In the genomic region with DNA sequence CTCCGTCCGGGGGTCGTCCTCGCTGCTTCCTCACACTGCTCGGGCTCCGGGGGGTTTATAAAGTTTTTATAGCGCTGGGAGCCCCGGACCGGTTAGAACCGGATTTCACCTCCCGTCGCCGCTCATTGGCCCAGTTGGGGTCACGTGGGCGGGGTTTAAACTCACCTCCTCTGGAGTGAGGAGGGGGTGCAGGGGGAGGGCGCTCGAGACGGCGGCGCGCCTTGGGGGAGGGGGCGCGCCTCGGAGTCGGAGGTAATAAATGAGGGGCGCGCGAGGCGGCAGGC, we compare ENCODE assay signal across 8 mouse cellular contexts. TPM values are rescaled to one million over a fixed set of nuclear protein-coding genes. Genes with fewer than 3 reads are reported as not detected.
DNase-seq lines count a peak whose midpoint lies in the region; ATAC-seq and TF ChIP-seq lines count a peak whose summit lies in the region.

No protein-coding gene starts in this region.

- TF ChIP-seq RAD21 in CH12.LX (IDR thresholded peaks at IDR 0.05; ENCODE audit: low read depth, low read length) = no peak

- no peak for TF ChIP-seq CTCF in CH12.LX (conservative IDR thresholded peaks at IDR 0.05 in 1 of 2, IDR thresholded peaks at IDR 0.05 in 1 of 2; ENCODE audit: low read depth in 2 of 2, low read length in 2 of 2)

- peak overlapping the region; percentile 100 for H3K9ac ChIP-seq in CH12.LX (ENCODE audit: insufficient read depth, low read depth)
- H3K9ac ChIP-seq in heart, embryonic 15.5 days = peak overlapping the region; percentile 95
- H3K9ac ChIP-seq in liver, embryonic 13.5 days = peak overlapping the region; percentile 99
- H3K9ac ChIP-seq in stomach, embryonic 15.5 days = peak overlapping the region; percentile 92

- in situ Hi-C loops in CH12.LX (cut with MboI; ENCODE audit: low pct_ligation_motif_present, low pct_unique_long_range_greater_than_20kb, low sequenced_read_pairs) = no loop called here

- dilution Hi-C loops in CH12.LX (cut with MboI; ENCODE audit: extremely low pct_ligation_motif_present, extremely low pct_unique_long_range_greater_than_20kb, low sequenced_read_pairs) = no loop called here

- peak overlapping the region; percentile 42 for H3K4me2 ChIP-seq in CH12.LX (ENCODE audit: insufficient read depth, low read depth, poor library complexity, severe bottlenecking)
- peak overlapping the region; percentile 88 for H3K4me2 ChIP-seq in heart, embryonic 15.5 days
- H3K4me2 ChIP-seq in liver, embryonic 13.5 days = peak overlapping the region; percentile 99
- peak overlapping the region; percentile 97 for H3K4me2 ChIP-seq in stomach, embryonic 15.5 days

- ATAC-seq in heart, embryonic 15.5 days (replicated peaks; ENCODE audit: insufficient number of reproducible peaks, insufficient read depth, low FRiP score, low read depth) = peak; percentile 89
- peak; percentile 67 for ATAC-seq in liver, embryonic 13.5 days (ENCODE audit: low read depth)
- ATAC-seq in stomach, embryonic 15.5 days (ENCODE audit: insufficient read depth, low FRiP score, low read depth) = peak; percentile 84

- TF ChIP-seq EP300 in CH12.LX (IDR thresholded peaks at IDR 0.05; ENCODE audit: low read length) = no peak

- TF ChIP-seq POLR2A in CH12.LX (IDR thresholded peaks at IDR 0.05; ENCODE audit: low read depth, low read length) = peak; percentile 71; the same call in 1 of the 2 replicates

- peaks cover 29 to 65% of the 10 kb centered on the region in 2 experiments for H3K36me3 ChIP-seq in CH12.LX (replicated peaks in 1 of 2; ENCODE audit: control insufficient read depth in 1 of 2, insufficient read depth in 1 of 2, low read length in 1 of 2)
- H3K36me3 ChIP-seq in forebrain, embryonic 10.5 days (replicated peaks) = peaks cover 68% of the 10 kb centered on the region
- H3K36me3 ChIP-seq in heart, embryonic 15.5 days = peaks cover 37% of the 10 kb centered on the region
- H3K36me3 ChIP-seq in liver, embryonic 13.5 days = peaks cover 54% of the 10 kb centered on the region
- peaks cover 22% of the 10 kb centered on the region for H3K36me3 ChIP-seq in stomach, embryonic 15.5 days

- H3K27ac ChIP-seq in CH12.LX (ENCODE audit: insufficient read depth, low read depth) = peak overlapping the region; percentile 93
- peak overlapping the region; percentile 100 for H3K27ac ChIP-seq in forebrain, embryonic 10.5 days
- H3K27ac ChIP-seq in heart, embryonic 15.5 days = peak overlapping the region; percentile 99
- H3K27ac ChIP-seq in liver, embryonic 13.5 days = peak overlapping the region; percentile 98
- peak overlapping the region; percentile 100 for H3K27ac ChIP-seq in stomach, embryonic 15.5 days

- peaks cover 9% of the 10 kb centered on the region for H3K79me2 ChIP-seq in CH12.LX (replicated peaks; ENCODE audit: control insufficient read depth, extremely low read depth, insufficient read depth, poor library complexity, severe bottlenecking)

- H3K4me1 ChIP-seq in CH12.LX (ENCODE audit: control insufficient read depth in 1 of 2, insufficient read depth in 2 of 2) = peaks cover 0 to 35% of the 10 kb centered on the region in 2 experiments; a peak in 3 of 4 replicates
- peaks cover 55% of the 10 kb centered on the region for H3K4me1 ChIP-seq in forebrain, embryonic 10.5 days
- H3K4me1 ChIP-seq in heart, embryonic 15.5 days (replicated peaks) = peaks cover 29% of the 10 kb centered on the region
- peaks cover 48% of the 10 kb centered on the region for H3K4me1 ChIP-seq in liver, embryonic 13.5 days (replicated peaks)
- H3K4me1 ChIP-seq in stomach, embryonic 15.5 days = peaks cover 17% of the 10 kb centered on the region

- no peaks in the 10 kb centered on the region for H3K27me3 ChIP-seq in CH12.LX (replicated peaks)
- H3K27me3 ChIP-seq in forebrain, embryonic 10.5 days (ENCODE audit: poor library complexity, severe bottlenecking) = no peaks in the 10 kb centered on the region
- H3K27me3 ChIP-seq in heart, embryonic 15.5 days = no peaks in the 10 kb centered on the region
- H3K27me3 ChIP-seq in liver, embryonic 13.5 days = no peaks in the 10 kb centered on the region
- no peaks in the 10 kb centered on the region for H3K27me3 ChIP-seq in stomach, embryonic 15.5 days (replicated peaks)

- DNase-seq in CH12.LX (ENCODE audit: extremely low read depth) = peak; percentile 93
- peak; percentile 90 for DNase-seq in c-Kit-positive CD71-negative TER-119-negative erythroid progenitor cells, embryonic 14.5 days (ENCODE audit: low read depth)
- peak; percentile 95 for DNase-seq in forebrain, embryonic 10.5 days (ENCODE audit: extremely low spot score, low spot score)
- peak; percentile 95 to 96 for DNase-seq in kidney, postnatal 25 days
- peak; percentile 83 for DNase-seq in liver, embryonic 13.5 days
- peak; percentile 77 to 86 for DNase-seq in natural killer cell, adult 2 months (ENCODE audit: low spot score in 2 of 2)

- H3K9me3 ChIP-seq in CH12.LX (replicated peaks; ENCODE audit: low read length) = no peaks in the 10 kb centered on the region
- no peaks in the 10 kb centered on the region for H3K9me3 ChIP-seq in forebrain, embryonic 10.5 days
- no peaks in the 10 kb centered on the region for H3K9me3 ChIP-seq in heart, embryonic 15.5 days (replicated peaks)
- H3K9me3 ChIP-seq in liver, embryonic 13.5 days (replicated peaks) = no peaks in the 10 kb centered on the region
- no peaks in the 10 kb centered on the region for H3K9me3 ChIP-seq in stomach, embryonic 15.5 days

- under 1% methylated on average over 29 of the region's 29 CpGs for WGBS in forebrain, embryonic 10.5 days
- under 1% methylated on average over 29 of the region's 29 CpGs for WGBS in heart, embryonic 15.5 days
- under 1% methylated on average over 29 of the region's 29 CpGs for WGBS in liver, embryonic 13.5 days (ENCODE audit: insufficient replicate concordance)
- under 1% methylated on average over 29 of the region's 29 CpGs for WGBS in stomach, embryonic 15.5 days

- H3K4me3 ChIP-seq in CH12.LX (replicated peaks in 1 of 3; ENCODE audit: low read depth in 2 of 3, low read length in 2 of 3, poor library complexity in 1 of 3) = peak overlapping the region; percentile 50 to 97 (median 70)
- peak overlapping the region; percentile 87 for H3K4me3 ChIP-seq in forebrain, embryonic 10.5 days
- H3K4me3 ChIP-seq in heart, embryonic 15.5 days = peak overlapping the region; percentile 79
- H3K4me3 ChIP-seq in liver, embryonic 13.5 days (replicated peaks) = peak overlapping the region; percentile 85
- H3K4me3 ChIP-seq in stomach, embryonic 15.5 days (replicated peaks) = peak overlapping the region; percentile 75

TF ChIP-seq in CH12.LX, 34 proteins besides CTCF, POLR2A, EP300 and RAD21 (continues in another document):
- no peak for TF ChIP-seq POLR2AphosphoS2 (IDR thresholded peaks at IDR 0.05; ENCODE audit: low read depth, low read length)
- TF ChIP-seq USF2 (conservative IDR thresholded peaks at IDR 0.05; ENCODE audit: low read depth, low read length) = peak; percentile 89
- TF ChIP-seq MAZ (IDR thresholded peaks at IDR 0.05; ENCODE audit: low read depth, low read length) = peak; percentile 51; the same call in 1 of the 2 replicates
- no peak for TF ChIP-seq NRF1 (IDR thresholded peaks at IDR 0.05; ENCODE audit: low read depth, low read length)
- peak; percentile 49; the same call in 1 of the 2 replicates for TF ChIP-seq MXI1 (IDR thresholded peaks at IDR 0.05; ENCODE audit: low read depth, low read length)
- TF ChIP-seq SIN3A (IDR thresholded peaks at IDR 0.05; ENCODE audit: low read length) = no peak; the same call in 1 of the 2 replicates
- 0 out of 2 replicates have a peak, but pooled peaks have one; percentile 7 for TF ChIP-seq TCF12 (IDR thresholded peaks at IDR 0.05; ENCODE audit: low read depth, low read length)
- TF ChIP-seq ZMIZ1 (IDR thresholded peaks at IDR 0.05; ENCODE audit: low read depth, low read length) = peak; percentile 70
- no peak; the same call in 1 of the 2 replicates for TF ChIP-seq NELFE (IDR thresholded peaks at IDR 0.05; ENCODE audit: low read depth, low read length)
- TF ChIP-seq BHLHE40 (IDR thresholded peaks at IDR 0.05; ENCODE audit: low read depth, low read length) = peak; percentile 11; the same call in 1 of the 2 replicates
- TF ChIP-seq CHD2 (IDR thresholded peaks at IDR 0.05; ENCODE audit: low read length) = peak; percentile 51
- 0 out of 2 replicates have a peak, but pooled peaks have one; percentile 52 for TF ChIP-seq TBP (conservative IDR thresholded peaks at IDR 0.05; ENCODE audit: low read depth, low read length)
- no peak for TF ChIP-seq ZNF384 (IDR thresholded peaks at IDR 0.05; ENCODE audit: low read depth, low read length)
- TF ChIP-seq RCOR1 (conservative IDR thresholded peaks at IDR 0.05; ENCODE audit: low read depth, low read length) = no peak
- TF ChIP-seq ZC3H11A (IDR thresholded peaks at IDR 0.05; ENCODE audit: low read depth, low read length) = no peak

RNA-seq across cellular contexts. Expression of a gene that starts 0.6 kb away (rescaled TPM):
- 157 and 196 TPM in 2 replicates for total RNA-seq in CH12.LX (2012; rRNA removed)
- total RNA-seq in CH12.LX (2014; rRNA removed) = 161 and 168 TPM in 2 replicates
- polyA plus RNA-seq in CH12.LX (2012; ENCODE audit: insufficient read length, low read depth) = 195 and 299 TPM in 2 replicates
- 3,760 and 3,774 TPM in 2 replicates for polyA plus RNA-seq in forebrain, embryonic 10.5 days (2016; fragmentation: Nextera tagmentation; extraction: Ambion mirVana)
- polyA plus RNA-seq in heart, embryonic 15.5 days (2015; fragmentation: Nextera tagmentation; extraction: Ambion mirVana) = 1,322 and 1,413 TPM in 2 replicates
- 779 and 917 TPM in 2 replicates for polyA plus RNA-seq in liver, embryonic 13.5 days (2015; fragmentation: Nextera tagmentation; extraction: Ambion mirVana)
- 1,858 and 2,056 TPM in 2 replicates for polyA plus RNA-seq in stomach, embryonic 15.5 days (2015; fragmentation: Nextera tagmentation; extraction: Ambion mirVana)

RNA-seq across cellular contexts. Expression of a gene that starts 32.9 kb away (rescaled TPM):
- 26.0 and 29.4 TPM in 2 replicates for total RNA-seq in CH12.LX (2012; rRNA removed)
- 12.9 TPM in 2 replicates for total RNA-seq in CH12.LX (2014; rRNA removed)
- polyA plus RNA-seq in CH12.LX (2012; ENCODE audit: insufficient read length, low read depth) = 33.1 and 34.5 TPM in 2 replicates
- polyA plus RNA-seq in forebrain, embryonic 10.5 days (2016; fragmentation: Nextera tagmentation; extraction: Ambion mirVana) = 40.3 and 41.9 TPM in 2 replicates
- polyA plus RNA-seq in heart, embryonic 15.5 days (2015; fragmentation: Nextera tagmentation; extraction: Ambion mirVana) = 31.4 and 35.4 TPM in 2 replicates
- polyA plus RNA-seq in liver, embryonic 13.5 days (2015; fragmentation: Nextera tagmentation; extraction: Ambion mirVana) = 19.7 and 23.5 TPM in 2 replicates
- polyA plus RNA-seq in stomach, embryonic 15.5 days (2015; fragmentation: Nextera tagmentation; extraction: Ambion mirVana) = 39.9 and 41.5 TPM in 2 replicates

RNA-seq across cellular contexts. Expression of a gene that starts 50.8 kb away (rescaled TPM):
- total RNA-seq in CH12.LX (2012; rRNA removed) (0.04 and 0.08 TPM in 2 replicates), CH12.LX (2014; rRNA removed) (not detected in 2 replicates)
- not detected in 2 replicates for polyA plus RNA-seq in CH12.LX (2012; ENCODE audit: insufficient read length, low read depth)
- polyA plus RNA-seq in forebrain, embryonic 10.5 days (2016; fragmentation: Nextera tagmentation; extraction: Ambion mirVana) = 21.6 and 25.7 TPM in 2 replicates
- 0.14 and 0.19 TPM in 2 replicates for polyA plus RNA-seq in heart, embryonic 15.5 days (2015; fragmentation: Nextera tagmentation; extraction: Ambion mirVana)
- polyA plus RNA-seq in liver, embryonic 13.5 days (2015; fragmentation: Nextera tagmentation; extraction: Ambion mirVana) = 1.8 and 2.0 TPM in 2 replicates
- 0.12 and 0.17 TPM in 2 replicates for polyA plus RNA-seq in stomach, embryonic 15.5 days (2015; fragmentation: Nextera tagmentation; extraction: Ambion mirVana)

Comparison
In these comparisons a context has a peak if more than half of its experiments do, and no peak if none do; other contexts are left out.
1. Peak in every context shown above with its lines: DNase-seq, ATAC-seq, H3K4me3 ChIP-seq and H3K27ac ChIP-seq.
2. H3K4me2 ChIP-seq: peak in every context shown above with its lines; median percentile 99 in liver, embryonic 13.5 days; 97 in stomach, embryonic 15.5 days; 88 in heart, embryonic 15.5 days; 42 in CH12.LX.